Mouse (Mus musculus): ENCODE measurements around the gene Pip5kl1.

- TF ChIP-seq CTCF (IDR thresholded peaks at IDR 0.05; ENCODE audit: low read depth, low read length) (no peak), EP300 (IDR thresholded peaks at IDR 0.05; ENCODE audit: insufficient read depth, low read depth, low read length) (no peak)
Observed at GRCm38 (mm10) chr2:32551236-32551635, 23.4 kb upstream of the Pip5kl1 start.

Data from ES-Bruce4 (cell line).